Mouse (Mus musculus) adrenal gland, postnatal 10 days (tissue): ENCODE data around the gene Rsrc1. TPM values are rescaled to one million over a fixed set of nuclear protein-coding genes. Genes with fewer than 3 reads are reported as not detected.

Experiments
- DNase-seq: peaks from one replicate; pipeline ENCODE4 v3.0.0; 2021; ENCODE audit warnings: mixed read lengths
- total RNA-seq, 2 experiments: library from RNA; stranded (reverse); gene quantifications; 2 replicates each; pipeline ENCODE4 v1.2.3; 2021

Gene Rsrc1
- total RNA-seq, 2 experiments from 2014 or later = 25.2 to 30.0 TPM

GRCm38 (mm10) chr3:67369407-67370079 lies 388.4 kb downstream of the Rsrc1 start:
- no peak for DNase-seq

- DNase-seq = no peak
Observed at GRCm38 (mm10) chr3:67372194-67372593, 391.0 kb downstream of the Rsrc1 start.

- DNase-seq = peak; percentile 40
Observed at GRCm38 (mm10) chr3:67372781-67373180, 391.6 kb downstream of the Rsrc1 start.

- DNase-seq = peak; percentile 95
Observed at GRCm38 (mm10) chr3:67373872-67374271, 392.7 kb downstream of the Rsrc1 start, which contains the start of gene Mlf1. Mlf1 (plus strand) TSS chr3:67374097.

- DNase-seq = no peak
Observed at GRCm38 (mm10) chr3:67374360-67374778, 393.2 kb downstream of the Rsrc1 start.

GRCm38 (mm10) chr3:67375063-67375462 lies 393.9 kb downstream of the Rsrc1 start, which contains the start of gene Gm17402:
Gm17402 (minus strand) TSS chr3:67375163.
- DNase-seq = no peak

GRCm38 (mm10) chr3:67378215-67378614 lies 397.0 kb downstream of the Rsrc1 start:
- no peak for DNase-seq

Other genes starting within 250 kb of the Rsrc1 start
- 1 to 10 TPM in 1 of 2 experiments, under 1 TPM in 1; 0.75 to 5.7 TPM for gene Shox2, start 381 bp downstream of the Rsrc1 start, total RNA-seq